Mouse (Mus musculus) kidney, embryonic 16.5 days (tissue): Measurements from ENCODE around the gene Cd300e. TPM values are rescaled to one million over a fixed set of nuclear protein-coding genes. Genes with fewer than 3 reads are reported as not detected.

ENCODE experiments used
- ATAC-seq: fragments of 200-750 bp; cut with Nextera tagmentation; 2 replicates; pipeline ENCODE4 v1.8.0; 2017; ENCODE audit warnings: moderate TSS enrichment; ENCODE audit not compliant: low FRiP score, low TSS enrichment
- H3K27ac ChIP-seq: fragments of 300-500 bp; sonication (generic); 2 replicates; pipeline ENCODE4 v1.5.1; 2014; ENCODE audit warnings: low read length
- H3K27me3 ChIP-seq: fragments of 300-500 bp; sonication (generic); 2 replicates; pipeline ENCODE4 v1.6.1; 2014; ENCODE audit warnings: low read length, control low read depth, mixed read lengths; ENCODE audit not compliant: insufficient read depth
- H3K36me3 ChIP-seq: fragments of 300-500 bp; sonication (generic); 2 replicates; pipeline ENCODE4 v1.6.1; 2014; ENCODE audit warnings: low read length, control low read depth, mixed read lengths; ENCODE audit not compliant: insufficient read depth
- H3K4me1 ChIP-seq: fragments of 300-500 bp; sonication (generic); 2 replicates; pipeline ENCODE4 v1.6.1; 2014; ENCODE audit warnings: low read length, control low read depth, mixed read lengths; ENCODE audit not compliant: insufficient read depth
- H3K4me2 ChIP-seq: fragments of 300-500 bp; sonication (generic); replicated peaks from 2 replicates; pipeline ENCODE4 v1.6.1; 2014; ENCODE audit warnings: low read depth, low read length
- H3K4me3 ChIP-seq: fragments of 300-500 bp; sonication (generic); 2 replicates; pipeline ENCODE4 v1.5.1; 2014; ENCODE audit warnings: mild to moderate bottlenecking, low read length
- H3K9ac ChIP-seq: fragments of 300-500 bp; sonication (generic); replicated peaks from 2 replicates; pipeline ENCODE4 v1.6.1; 2014; ENCODE audit warnings: low read length
- H3K9me3 ChIP-seq: fragments of 300-500 bp; sonication (generic); 2 replicates; pipeline ENCODE4 v1.6.1; 2016; ENCODE audit warnings: low read length, control low read depth
- WGBS: fragments of 180-500 bp; shearing (Covaris S2); extraction: QIAGEN DNeasy Blood & Tissue Kit; methylation state at CpG from one replicate; pipeline ENCODE4 v1.1.7; 2014; 5-methylcytosine and 5-hydroxymethylcytosine counted together
- polyA plus RNA-seq: library from polyadenylated mRNA; unstranded; fragments of >200 nt; fragmentation: Nextera tagmentation; extraction: Ambion mirVana; gene quantifications from 2 replicates; pipeline ENCODE4 v1.2.1, GENCODE M21; 2015

The Cd300e gene
- polyA plus RNA-seq: 0.10 TPM in 1 of 2 replicates, not detected in the other

- Histone ChIP-seq H3K27ac (no peak within 1 kb of the TSS), H3K9me3 (no peaks in the 10 kb centered on the region), H3K9ac (no peak within 1 kb of the TSS), H3K4me3 (no peak within 1 kb of the TSS), H3K4me2 (no peak within 1 kb of the TSS), H3K36me3 (no peaks in the 10 kb centered on the region), H3K4me1 (no peaks in the 10 kb centered on the region), H3K27me3 (no peaks in the 10 kb centered on the region)
- WGBS: 22% methylated on average over 5 of the region's 5 CpGs
- no peak for ATAC-seq
Measured at GRCm38 (mm10) chr11:115062077-115062476, at the start of gene Cd300e. Gene Cd300e (minus strand): TSS chr11:115062177.

DNA sequence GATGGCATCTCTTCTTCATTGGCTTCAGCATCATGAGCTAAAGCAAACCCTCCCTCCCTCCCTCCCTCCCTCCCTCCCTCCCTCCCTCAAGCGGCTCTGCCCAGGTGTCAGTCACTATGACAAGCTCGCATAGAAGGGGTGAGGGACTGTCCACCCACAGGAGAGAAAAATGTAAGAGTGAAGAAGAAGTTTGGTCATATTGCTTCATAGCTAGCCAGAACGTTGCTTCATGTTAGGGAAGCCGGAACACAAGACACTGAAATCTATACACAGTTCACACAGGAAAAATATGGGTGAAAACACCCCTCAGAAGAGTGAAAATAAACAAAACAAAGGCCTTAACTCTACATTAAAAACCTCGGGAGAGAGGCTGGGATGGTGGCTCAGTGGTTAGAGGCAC, 48.3 kb upstream of the Cd300e start:
- Histone ChIP-seq H3K9ac (no peak overlapping the region), H3K27me3 (no peaks in the 10 kb centered on the region), H3K36me3 (no peaks in the 10 kb centered on the region), H3K4me3 (no peak overlapping the region), H3K4me2 (no peak overlapping the region), H3K9me3 (no peaks in the 10 kb centered on the region), H3K4me1 (no peaks in the 10 kb centered on the region), H3K27ac (no peak overlapping the region)
- no peak for ATAC-seq
- WGBS: 78% methylated on average over 4 of the region's 5 CpGs

- no peaks in the 10 kb centered on the region for H3K27me3 ChIP-seq
- H3K9ac ChIP-seq: no peak overlapping the region
- H3K9me3 ChIP-seq: no peaks in the 10 kb centered on the region
- no peaks in the 10 kb centered on the region for H3K4me1 ChIP-seq
- 85% methylated on average over 8 of the region's 8 CpGs for WGBS
- H3K27ac ChIP-seq: no peak overlapping the region
- H3K36me3 ChIP-seq: no peaks in the 10 kb centered on the region
- no peak overlapping the region for H3K4me2 ChIP-seq
- ATAC-seq: no peak
- H3K4me3 ChIP-seq: no peak overlapping the region
Measured at GRCm38 (mm10) chr11:115108176-115108575, 46.2 kb upstream of the Cd300e start.

GRCm38 (mm10) chr11:115107403-115107916, 45.5 kb upstream of the Cd300e start:
- ATAC-seq: no peak
- 45% methylated on average over 4 of the region's 4 CpGs for whole genome bisulfite sequencing
- no peak overlapping the region for H3K4me3 ChIP-seq

DNA sequence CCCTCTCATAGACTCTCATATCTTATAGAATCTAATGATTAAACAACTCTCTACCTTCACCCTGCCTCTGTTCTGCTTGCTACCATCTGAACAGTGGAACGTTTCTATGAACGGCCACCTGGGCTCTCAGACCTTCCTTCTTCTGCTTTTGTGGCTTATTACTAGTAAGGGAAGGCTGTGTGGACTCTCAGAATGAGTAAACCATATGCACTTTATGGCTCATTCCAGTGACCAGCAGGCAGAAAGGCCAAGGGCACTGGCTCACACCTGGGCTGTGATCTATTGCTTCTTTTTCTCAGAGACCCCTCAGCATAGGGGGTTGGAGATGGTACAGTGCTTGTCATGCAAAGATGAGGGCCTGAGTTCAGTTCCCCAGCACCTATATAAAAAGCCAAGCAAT, 44.7 kb upstream of the Cd300e start:
- H3K4me3 ChIP-seq: no peak overlapping the region
- H3K36me3 ChIP-seq: no peaks in the 10 kb centered on the region
- no peak overlapping the region for H3K27ac ChIP-seq
- no peaks in the 10 kb centered on the region for H3K9me3 ChIP-seq
- H3K4me1 ChIP-seq: no peaks in the 10 kb centered on the region
- no peak for ATAC-seq
- no peak overlapping the region for H3K4me2 ChIP-seq
- no peaks in the 10 kb centered on the region for H3K27me3 ChIP-seq
- H3K9ac ChIP-seq: no peak overlapping the region
- 93% methylated on average over 2 of the region's 2 CpGs for WGBS

More at GRCm38 (mm10) chr11:115107403-115107916, 45.5 kb upstream of the Cd300e start:
- no peak overlapping the region for H3K27ac ChIP-seq
- no peaks in the 10 kb centered on the region for H3K4me1 ChIP-seq
- no peak overlapping the region for H3K9ac ChIP-seq
- no peaks in the 10 kb centered on the region for H3K9me3 ChIP-seq
- no peak overlapping the region for H3K4me2 ChIP-seq
- no peaks in the 10 kb centered on the region for H3K27me3 ChIP-seq
- H3K36me3 ChIP-seq: no peaks in the 10 kb centered on the region

- 73% methylated on average over 8 of the region's 8 CpGs for WGBS
- Histone ChIP-seq H3K4me1 (no peaks in the 10 kb centered on the region), H3K4me2 (no peak overlapping the region)
Measured at GRCm38 (mm10) chr11:115104769-115105563, 43.0 kb upstream of the Cd300e start.

DNA sequence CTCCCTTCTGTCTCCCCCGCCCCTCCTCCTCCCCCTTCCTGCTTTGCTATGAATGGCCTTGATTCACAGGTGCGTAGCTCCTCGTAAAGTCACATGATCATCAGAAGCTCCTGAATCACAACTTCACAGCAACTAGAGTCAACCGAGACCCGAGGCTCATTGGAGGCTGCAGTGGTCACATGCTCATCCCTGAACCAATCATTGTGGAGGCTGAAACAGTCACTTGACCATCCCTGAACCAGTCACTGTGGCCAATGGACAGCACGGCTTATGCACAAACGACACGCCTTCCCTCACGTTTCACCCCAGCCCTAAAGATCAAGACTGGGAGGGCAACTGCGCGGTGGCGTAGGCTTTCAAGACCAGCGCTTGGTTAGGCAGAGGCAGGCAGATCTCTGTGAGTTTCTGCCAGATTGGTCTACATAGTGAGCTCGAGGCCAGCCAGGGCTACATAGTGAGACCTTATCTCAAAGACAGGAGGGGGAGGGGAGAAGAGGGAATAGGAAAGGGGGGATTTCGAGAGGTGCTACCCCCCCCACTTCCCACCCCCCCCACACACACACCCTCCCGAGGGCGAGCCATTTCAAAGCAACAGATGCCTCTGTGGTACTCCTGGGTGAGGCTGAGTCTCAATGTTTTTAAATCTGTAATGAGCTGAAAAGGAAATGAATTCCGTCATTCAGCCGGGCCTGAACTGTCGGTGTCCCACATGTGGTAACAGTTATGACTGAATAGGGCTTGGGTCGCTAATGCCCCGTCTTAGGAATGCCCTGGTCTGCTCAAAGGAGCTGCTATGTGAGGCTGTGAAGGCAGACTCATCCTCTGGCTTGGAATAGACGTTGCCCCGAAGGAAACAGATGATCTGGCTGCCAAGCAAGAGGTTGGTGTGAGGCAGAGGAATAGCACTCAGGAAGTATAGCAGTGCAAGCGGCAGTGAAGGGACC, 41.8 kb upstream of the Cd300e start:
- no peak overlapping the region for H3K4me2 ChIP-seq
- no peak overlapping the region for H3K27ac ChIP-seq
- no peaks in the 10 kb centered on the region for H3K36me3 ChIP-seq
- ATAC-seq: no peak
- WGBS: 85% methylated on average over 25 of the region's 25 CpGs
- no peak overlapping the region for H3K9ac ChIP-seq
- no peak overlapping the region for H3K4me3 ChIP-seq
- no peaks in the 10 kb centered on the region for H3K4me1 ChIP-seq
- H3K9me3 ChIP-seq: no peaks in the 10 kb centered on the region
- no peaks in the 10 kb centered on the region for H3K27me3 ChIP-seq

More at GRCm38 (mm10) chr11:115104769-115105563, 43.0 kb upstream of the Cd300e start:
- Histone ChIP-seq H3K27ac (no peak overlapping the region), H3K9me3 (no peaks in the 10 kb centered on the region), H3K4me3 (no peak overlapping the region), H3K36me3 (no peaks in the 10 kb centered on the region), H3K27me3 (no peaks in the 10 kb centered on the region), H3K9ac (no peak overlapping the region)
- ATAC-seq: no peak

DNA sequence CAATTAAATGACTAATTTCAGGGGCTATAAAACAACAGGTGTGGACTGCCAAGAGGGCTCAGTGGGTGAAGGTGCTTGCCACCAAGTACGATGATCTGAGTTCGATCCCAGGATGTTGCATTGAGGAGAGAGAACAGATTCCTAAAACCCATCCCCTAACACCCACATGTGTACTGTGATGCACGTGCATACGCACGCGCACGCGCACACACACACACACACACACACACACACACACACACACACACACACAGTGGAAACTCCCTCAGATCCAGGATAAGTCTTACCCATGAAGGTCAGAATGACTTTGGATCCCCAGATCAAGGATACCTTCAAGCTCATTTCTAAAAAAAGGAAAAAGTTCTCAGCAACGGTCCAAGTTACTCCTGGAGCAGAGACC, 40.1 kb upstream of the Cd300e start:
- H3K4me3 ChIP-seq: no peak overlapping the region
- no peaks in the 10 kb centered on the region for H3K27me3 ChIP-seq
- H3K9ac ChIP-seq: no peak overlapping the region
- WGBS: 83% methylated on average over 9 of the region's 9 CpGs
- H3K36me3 ChIP-seq: no peaks in the 10 kb centered on the region
- H3K9me3 ChIP-seq: no peaks in the 10 kb centered on the region
- H3K27ac ChIP-seq: no peak overlapping the region
- no peak for ATAC-seq
- H3K4me2 ChIP-seq: no peak overlapping the region
- no peaks in the 10 kb centered on the region for H3K4me1 ChIP-seq

DNA sequence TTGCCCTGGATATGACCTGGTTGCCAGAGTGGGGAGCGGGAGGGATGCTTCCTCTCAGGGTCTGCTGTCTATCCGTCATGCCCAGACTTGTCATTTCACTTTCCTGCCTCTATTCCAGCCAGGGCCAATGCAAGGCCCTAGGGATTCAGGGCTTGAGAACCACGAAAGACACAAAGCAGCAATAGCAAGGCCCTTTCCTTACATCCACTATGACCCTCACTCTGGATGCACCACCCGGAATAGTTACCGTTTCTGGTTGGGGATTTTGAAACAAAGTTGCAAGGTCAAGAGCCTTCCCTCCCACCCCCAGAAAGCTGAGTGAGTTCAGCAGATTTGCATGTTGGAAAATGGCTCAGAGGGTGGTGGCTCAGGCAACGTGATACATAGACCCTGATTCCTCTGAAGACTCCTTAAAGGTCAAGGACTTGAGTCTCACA, 39.7 kb upstream of the Cd300e start:
- 34% methylated on average over 6 of the region's 6 CpGs for WGBS
- ATAC-seq: no peak

More for the DNA sequence above, 39.7 kb upstream of the Cd300e start:
- Histone ChIP-seq H3K27ac (no peak overlapping the region), H3K9ac (no peak overlapping the region), H3K4me3 (no peak overlapping the region), H3K27me3 (no peaks in the 10 kb centered on the region), H3K9me3 (no peaks in the 10 kb centered on the region), H3K4me2 (no peak overlapping the region), H3K4me1 (no peaks in the 10 kb centered on the region), H3K36me3 (no peaks in the 10 kb centered on the region)
